Mouse (Mus musculus): ENCODE data around the gene Gm20388. TPM values are rescaled to one million over a fixed set of nuclear protein-coding genes. Genes with fewer than 3 reads are reported as not detected.

Gene Gm20388
- polyA plus RNA-seq, 1 experiment from 2014 or later, result 5.3 TPM

DNA sequence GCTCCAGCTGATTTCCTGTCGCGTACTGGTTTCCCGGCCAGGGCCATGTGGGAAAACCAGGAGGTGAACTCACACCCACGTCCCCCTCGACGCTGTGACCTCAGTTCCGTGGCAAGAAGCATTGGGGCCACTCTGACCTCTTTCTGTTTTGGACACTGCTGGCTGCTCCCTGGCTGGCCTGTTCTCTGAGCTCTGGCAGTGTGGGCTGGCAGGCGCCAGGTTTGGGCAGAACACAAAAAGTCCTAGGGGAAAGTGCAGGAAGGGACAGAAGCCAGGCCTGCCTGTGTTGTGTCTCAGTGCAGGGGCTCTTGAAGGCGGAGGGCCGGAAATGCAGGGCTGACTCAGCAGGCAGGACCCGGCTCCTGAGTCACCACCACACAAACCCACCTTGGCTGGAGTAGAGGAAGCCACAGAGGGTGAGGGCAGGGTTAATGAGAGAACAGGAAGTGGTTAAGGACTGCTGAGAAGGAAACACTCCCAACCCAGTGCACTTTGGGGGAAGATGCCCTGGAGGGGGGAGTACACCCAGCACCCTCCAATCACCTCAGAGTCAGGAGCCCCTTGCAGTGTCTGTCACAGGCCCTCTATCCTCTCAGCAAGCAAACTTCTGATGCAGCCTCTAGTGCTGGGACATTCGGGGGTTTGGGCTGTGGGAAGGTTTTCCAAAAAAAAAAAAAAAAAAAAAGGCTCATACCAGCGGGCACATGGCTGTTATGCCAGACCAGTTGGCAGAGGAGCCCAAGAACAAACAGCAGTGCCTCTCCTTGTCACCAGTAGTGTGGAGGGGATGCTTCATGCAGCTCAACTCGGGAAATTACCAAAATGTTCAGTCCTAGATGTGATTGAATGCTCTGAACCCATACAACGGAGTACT, 1277.1 kb downstream of the Gm20388 start:
- WGBS, result 47% methylated on average over 15 of the region's 15 CpGs
- no peak for DNase-seq (ENCODE audit: low spot score)
- H3K4me1 ChIP-seq (replicated peaks; ENCODE audit: control insufficient read depth, insufficient read depth, low read length), result peaks cover 7% of the 10 kb centered on the region
- no peak overlapping the region for H3K9ac ChIP-seq (ENCODE audit: low read depth, low read length)
- H3K27me3 ChIP-seq (replicated peaks; ENCODE audit: control insufficient read depth, insufficient read depth, low read length), result peaks cover 29% of the 10 kb centered on the region
- no peak overlapping the region for H3K27ac ChIP-seq (ENCODE audit: low read depth, low read length)
- H3K4me3 ChIP-seq (ENCODE audit: low read depth, low read length), result no peak overlapping the region
- ATAC-seq (replicated peaks; ENCODE audit: low FRiP score), result no peak; the same call in 1 of the 2 replicates
- H3K9me3 ChIP-seq (ENCODE audit: control insufficient read depth, low read length), result no peaks in the 10 kb centered on the region
- H3K36me3 ChIP-seq (ENCODE audit: control insufficient read depth, insufficient read depth, low read length), result no peaks in the 10 kb centered on the region
- no peak overlapping the region for H3K4me2 ChIP-seq

DNA sequence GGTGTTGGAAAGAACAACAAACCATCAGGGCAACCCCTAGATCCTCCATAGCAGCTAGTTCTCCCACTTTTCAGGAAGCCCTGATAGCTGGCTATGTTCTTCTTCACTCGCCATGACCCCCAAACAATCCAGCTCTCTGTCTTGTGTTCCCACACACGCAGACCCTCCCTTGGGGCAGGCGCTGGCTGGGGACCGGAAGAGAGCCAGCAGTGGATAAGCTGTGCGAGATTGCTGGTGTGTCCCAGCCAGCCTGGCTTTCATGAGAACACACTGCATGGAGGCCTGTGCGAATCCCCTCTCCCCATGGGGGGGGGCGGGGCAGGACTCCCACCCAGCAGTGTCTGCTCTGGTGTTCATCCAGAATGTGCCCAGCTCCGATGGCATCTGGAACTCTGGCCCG, 1278.4 kb downstream of the Gm20388 start:
- Histone ChIP-seq H3K4me1 (replicated peaks; ENCODE audit: control insufficient read depth, insufficient read depth, low read length) (peaks cover 7% of the 10 kb centered on the region), H3K27ac (ENCODE audit: low read depth, low read length) (no peak overlapping the region; the same call in 1 of the 2 replicates), H3K27me3 (replicated peaks; ENCODE audit: control insufficient read depth, insufficient read depth, low read length) (peaks cover 29% of the 10 kb centered on the region), H3K4me2 (no peak overlapping the region), H3K9me3 (ENCODE audit: control insufficient read depth, low read length) (no peaks in the 10 kb centered on the region), H3K36me3 (ENCODE audit: control insufficient read depth, insufficient read depth, low read length) (no peaks in the 10 kb centered on the region), H3K4me3 (ENCODE audit: low read depth, low read length) (no peak overlapping the region), H3K9ac (ENCODE audit: low read depth, low read length) (no peak overlapping the region)
- DNase-seq (ENCODE audit: low spot score) (no peak), ATAC-seq (replicated peaks; ENCODE audit: low FRiP score) (no peak)
- 57% methylated on average over 9 of the region's 9 CpGs for WGBS

- peaks cover 4% of the 10 kb centered on the region for H3K4me1 ChIP-seq (replicated peaks; ENCODE audit: control insufficient read depth, insufficient read depth, low read length)
- ATAC-seq (replicated peaks; ENCODE audit: low FRiP score), result no peak
- H3K9ac ChIP-seq (ENCODE audit: low read depth, low read length), result no peak overlapping the region
- no peaks in the 10 kb centered on the region for H3K9me3 ChIP-seq (ENCODE audit: control insufficient read depth, low read length)
- no peak for DNase-seq (ENCODE audit: low spot score)
- no peak overlapping the region for H3K4me3 ChIP-seq (ENCODE audit: low read depth, low read length)
- no peaks in the 10 kb centered on the region for H3K36me3 ChIP-seq (ENCODE audit: control insufficient read depth, insufficient read depth, low read length)
- no peak overlapping the region for H3K4me2 ChIP-seq
- peaks cover 33% of the 10 kb centered on the region for H3K27me3 ChIP-seq (replicated peaks; ENCODE audit: control insufficient read depth, insufficient read depth, low read length)
- 56% methylated on average over 8 of the region's 8 CpGs for WGBS
- H3K27ac ChIP-seq (ENCODE audit: low read depth, low read length), result no peak overlapping the region
Measured at GRCm38 (mm10) chr8:121192451-121192850, 1281.8 kb downstream of the Gm20388 start.

- H3K36me3 ChIP-seq (ENCODE audit: control insufficient read depth, insufficient read depth, low read length), result no peaks in the 10 kb centered on the region
- H3K4me1 ChIP-seq (replicated peaks; ENCODE audit: control insufficient read depth, insufficient read depth, low read length), result no peaks in the 10 kb centered on the region; the same call in 1 of the 2 replicates
- peaks cover 26% of the 10 kb centered on the region for H3K27me3 ChIP-seq (replicated peaks; ENCODE audit: control insufficient read depth, insufficient read depth, low read length)
- no peaks in the 10 kb centered on the region for H3K9me3 ChIP-seq (ENCODE audit: control insufficient read depth, low read length)
- 79% methylated on average over 7 of the region's 7 CpGs for WGBS
- H3K27ac ChIP-seq (ENCODE audit: low read depth, low read length), result no peak overlapping the region
- no peak overlapping the region for H3K4me2 ChIP-seq
- no peak overlapping the region for H3K9ac ChIP-seq (ENCODE audit: low read depth, low read length)
- ATAC-seq (replicated peaks; ENCODE audit: low FRiP score) (no peak), DNase-seq (ENCODE audit: low spot score) (no peak)
- H3K4me3 ChIP-seq (ENCODE audit: low read depth, low read length), result no peak overlapping the region
Measured at GRCm38 (mm10) chr8:121195970-121196369, 1285.3 kb downstream of the Gm20388 start.

DNA sequence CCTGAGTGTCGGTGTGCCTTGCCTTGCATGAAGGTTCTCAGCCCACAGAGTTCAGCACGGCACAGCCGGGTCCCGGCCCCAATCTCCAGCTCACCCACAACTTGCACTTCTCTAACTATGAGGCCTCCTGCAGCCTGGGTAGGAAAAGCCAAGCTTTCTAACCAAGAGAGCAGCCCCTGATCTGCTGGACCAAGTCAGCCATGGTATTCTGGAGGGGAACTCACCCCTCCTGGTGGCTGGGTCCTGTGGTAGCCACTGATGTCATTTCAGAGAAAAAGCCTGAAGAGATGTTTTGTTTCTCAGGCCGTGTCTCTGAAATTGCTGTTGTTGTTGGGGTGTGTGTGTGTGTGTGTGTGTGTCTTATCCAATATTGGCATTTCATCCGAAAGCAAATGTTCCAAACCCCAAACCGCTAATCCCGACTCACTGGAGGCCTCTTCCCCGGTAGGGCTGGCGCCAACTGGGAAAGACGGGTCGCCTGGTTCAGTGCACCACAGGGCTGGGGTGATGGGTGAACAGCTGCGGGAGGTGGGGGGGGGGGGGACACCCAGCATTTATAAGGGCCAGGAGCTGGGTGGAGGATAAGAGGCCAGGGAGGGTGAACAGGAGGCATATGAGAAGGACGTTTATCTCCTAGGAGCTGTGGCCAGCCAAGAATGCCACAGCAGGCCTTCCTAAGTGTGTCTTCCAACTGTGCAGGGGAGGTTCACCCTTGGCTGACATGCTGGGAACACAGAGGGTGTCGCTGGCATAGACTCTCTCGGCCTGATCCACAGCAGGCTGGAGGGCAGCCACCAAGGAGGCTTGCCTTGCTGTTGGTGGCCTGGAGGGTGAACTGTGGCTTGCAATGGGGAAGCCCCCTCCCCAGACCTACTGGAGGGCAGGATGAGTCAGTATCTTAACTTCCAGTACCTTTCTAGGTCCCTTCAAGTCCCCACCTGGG, 1286.4 kb downstream of the Gm20388 start:
- Histone ChIP-seq H3K4me2 (no peak overlapping the region), H3K36me3 (ENCODE audit: control insufficient read depth, insufficient read depth, low read length) (no peaks in the 10 kb centered on the region), H3K4me3 (ENCODE audit: low read depth, low read length) (no peak overlapping the region), H3K4me1 (replicated peaks; ENCODE audit: control insufficient read depth, insufficient read depth, low read length) (no peaks in the 10 kb centered on the region; the same call in 1 of the 2 replicates), H3K9me3 (ENCODE audit: control insufficient read depth, low read length) (no peaks in the 10 kb centered on the region), H3K27me3 (replicated peaks; ENCODE audit: control insufficient read depth, insufficient read depth, low read length) (peaks cover 16% of the 10 kb centered on the region), H3K27ac (ENCODE audit: low read depth, low read length) (no peak overlapping the region), H3K9ac (ENCODE audit: low read depth, low read length) (no peak overlapping the region)
- ATAC-seq (replicated peaks; ENCODE audit: low FRiP score), result no peak
- 85% methylated on average over 16 of the region's 16 CpGs for WGBS
- no peak for DNase-seq (ENCODE audit: low spot score)

DNA sequence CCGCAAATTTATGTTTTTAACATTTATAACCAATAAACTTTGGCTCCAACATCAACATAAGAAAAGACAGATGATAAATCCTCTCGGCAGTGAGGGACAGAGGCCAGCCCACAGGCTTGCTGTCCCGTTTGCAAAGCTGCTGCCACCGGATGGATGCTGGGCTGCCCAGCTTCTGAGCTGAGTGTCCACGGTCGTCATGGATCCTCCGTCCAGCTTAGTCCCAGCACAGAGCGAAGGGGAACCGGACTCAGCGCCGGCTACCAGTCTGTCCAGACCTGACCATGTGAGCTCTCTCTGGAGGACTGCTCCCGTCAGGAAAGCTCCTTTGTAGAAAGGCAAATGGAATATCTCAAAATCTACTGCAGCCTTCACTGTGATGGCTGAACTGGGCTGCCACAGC, 1289.4 kb downstream of the Gm20388 start:
- H3K9me3 ChIP-seq (ENCODE audit: control insufficient read depth, low read length), result no peaks in the 10 kb centered on the region
- H3K9ac ChIP-seq (ENCODE audit: low read depth, low read length), result no peak overlapping the region
- no peak overlapping the region; the same call in 1 of the 2 replicates for H3K27ac ChIP-seq (ENCODE audit: low read depth, low read length)
- DNase-seq (ENCODE audit: low spot score), result no peak
- peaks cover 10% of the 10 kb centered on the region for H3K27me3 ChIP-seq (replicated peaks; ENCODE audit: control insufficient read depth, insufficient read depth, low read length)
- WGBS, result 56% methylated on average over 12 of the region's 12 CpGs
- no peak overlapping the region for H3K4me2 ChIP-seq
- ATAC-seq (replicated peaks; ENCODE audit: low FRiP score), result no peak
- no peaks in the 10 kb centered on the region for H3K36me3 ChIP-seq (ENCODE audit: control insufficient read depth, insufficient read depth, low read length)
- H3K4me1 ChIP-seq (replicated peaks; ENCODE audit: control insufficient read depth, insufficient read depth, low read length), result no peaks in the 10 kb centered on the region; the same call in 1 of the 2 replicates
- H3K4me3 ChIP-seq (ENCODE audit: low read depth, low read length), result no peak overlapping the region

DNA sequence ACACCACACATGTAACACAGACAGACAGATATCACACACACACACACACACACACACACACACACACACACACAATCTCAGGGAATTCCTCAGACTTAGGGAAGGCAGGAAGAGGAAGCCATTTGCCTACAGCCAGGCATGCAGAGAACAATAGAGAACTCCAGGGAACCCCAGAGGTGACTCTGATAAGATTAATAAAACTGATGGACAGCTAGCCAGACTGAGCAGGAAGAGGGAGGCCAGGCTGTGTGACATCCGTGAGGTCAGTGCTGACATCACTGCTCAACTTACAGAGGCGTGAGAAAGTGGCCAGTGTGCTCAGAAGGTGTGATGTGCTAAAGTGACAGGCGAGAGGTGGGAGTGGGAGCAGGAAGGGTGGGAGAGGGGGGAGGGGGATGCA, 1290.3 kb downstream of the Gm20388 start:
- H3K27me3 ChIP-seq (replicated peaks; ENCODE audit: control insufficient read depth, insufficient read depth, low read length), result peaks cover 10% of the 10 kb centered on the region
- H3K4me1 ChIP-seq (replicated peaks; ENCODE audit: control insufficient read depth, insufficient read depth, low read length), result no peaks in the 10 kb centered on the region; the same call in 1 of the 2 replicates
- DNase-seq (ENCODE audit: low spot score), result no peak
- H3K4me2 ChIP-seq, result no peak overlapping the region
- H3K4me3 ChIP-seq (ENCODE audit: low read depth, low read length), result no peak overlapping the region
- ATAC-seq (replicated peaks; ENCODE audit: low FRiP score), result no peak
- WGBS, result 42% methylated on average over 3 of the region's 3 CpGs
- H3K27ac ChIP-seq (ENCODE audit: low read depth, low read length), result no peak overlapping the region
- no peaks in the 10 kb centered on the region for H3K9me3 ChIP-seq (ENCODE audit: control insufficient read depth, low read length)
- H3K9ac ChIP-seq (ENCODE audit: low read depth, low read length), result no peak overlapping the region
- H3K36me3 ChIP-seq (ENCODE audit: control insufficient read depth, insufficient read depth, low read length), result no peaks in the 10 kb centered on the region

GRCm38 (mm10) chr8:121201651-121202050, 1291.0 kb downstream of the Gm20388 start:
- WGBS, result 65% methylated on average over 7 of the region's 7 CpGs
- Histone ChIP-seq H3K27me3 (replicated peaks; ENCODE audit: control insufficient read depth, insufficient read depth, low read length) (peaks cover 7% of the 10 kb centered on the region), H3K27ac (ENCODE audit: low read depth, low read length) (no peak overlapping the region), H3K36me3 (ENCODE audit: control insufficient read depth, insufficient read depth, low read length) (no peaks in the 10 kb centered on the region), H3K4me3 (ENCODE audit: low read depth, low read length) (no peak overlapping the region), H3K9me3 (ENCODE audit: control insufficient read depth, low read length) (no peaks in the 10 kb centered on the region), H3K4me1 (replicated peaks; ENCODE audit: control insufficient read depth, insufficient read depth, low read length) (no peaks in the 10 kb centered on the region; the same call in 1 of the 2 replicates), H3K4me2 (no peak overlapping the region), H3K9ac (ENCODE audit: low read depth, low read length) (no peak overlapping the region)
- no peak for ATAC-seq (replicated peaks; ENCODE audit: low FRiP score)
- no peak for DNase-seq (ENCODE audit: low spot score)
